Mouse (Mus musculus): ENCODE results near the gene Ccdc180. TPM values are rescaled to one million over a fixed set of nuclear protein-coding genes. Genes with fewer than 3 reads are reported as not detected.

Ccdc180 gene
- total RNA-seq, 1 experiment from 2014 or later, result not detected

DNA sequence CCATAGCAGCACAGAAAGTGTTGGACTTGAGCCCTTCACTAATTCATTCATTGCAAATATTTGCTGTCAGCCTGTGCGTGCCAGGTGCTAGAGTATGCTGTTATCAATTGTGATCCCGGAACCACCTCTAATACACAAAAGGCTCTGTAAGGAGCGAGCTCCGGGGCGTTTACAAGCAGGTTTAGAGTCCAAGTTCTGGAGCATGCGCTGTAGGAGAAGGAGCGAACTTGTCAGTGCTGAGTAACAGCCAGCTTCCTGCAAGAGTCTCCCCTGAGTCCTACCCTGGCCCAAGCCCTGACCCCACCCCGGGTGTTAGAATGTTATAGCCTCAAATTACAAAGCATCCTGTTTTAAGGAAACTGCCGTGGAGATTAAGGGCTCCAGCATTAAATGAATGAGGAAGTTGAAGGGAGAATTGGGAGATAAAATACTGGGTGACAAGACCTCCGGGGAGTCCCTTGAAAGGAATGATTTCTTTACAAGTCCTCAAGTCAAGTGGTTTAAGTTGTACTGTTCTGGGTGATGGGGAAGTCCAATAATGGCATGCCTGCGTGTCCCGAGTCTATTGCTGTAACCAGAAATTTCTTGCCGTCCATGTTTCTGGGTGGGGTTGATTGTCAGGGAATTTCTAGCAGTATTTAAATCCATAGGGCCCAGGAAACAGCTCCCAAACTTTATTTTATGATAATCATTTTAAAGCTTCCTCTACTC is 75.8 kb downstream of the Ccdc180 start:
- no peak for ATAC-seq (replicated peaks; ENCODE audit: insufficient number of reproducible peaks, low FRiP score, low TSS enrichment, poor library complexity, severe bottlenecking)

- ATAC-seq (replicated peaks; ENCODE audit: insufficient number of reproducible peaks, low FRiP score, low TSS enrichment, poor library complexity, severe bottlenecking), result no peak
Measured at GRCm38 (mm10) chr4:45966716-45967115, 76.6 kb downstream of the Ccdc180 start.

- ATAC-seq (replicated peaks; ENCODE audit: insufficient number of reproducible peaks, low FRiP score, low TSS enrichment, poor library complexity, severe bottlenecking), result no peak
Measured at GRCm38 (mm10) chr4:45967479-45968341, 77.6 kb downstream of the Ccdc180 start.

GRCm38 (mm10) chr4:45969051-45969450 is 78.9 kb downstream of the Ccdc180 start:
- ATAC-seq (replicated peaks; ENCODE audit: insufficient number of reproducible peaks, low FRiP score, low TSS enrichment, poor library complexity, severe bottlenecking), result no peak

DNA sequence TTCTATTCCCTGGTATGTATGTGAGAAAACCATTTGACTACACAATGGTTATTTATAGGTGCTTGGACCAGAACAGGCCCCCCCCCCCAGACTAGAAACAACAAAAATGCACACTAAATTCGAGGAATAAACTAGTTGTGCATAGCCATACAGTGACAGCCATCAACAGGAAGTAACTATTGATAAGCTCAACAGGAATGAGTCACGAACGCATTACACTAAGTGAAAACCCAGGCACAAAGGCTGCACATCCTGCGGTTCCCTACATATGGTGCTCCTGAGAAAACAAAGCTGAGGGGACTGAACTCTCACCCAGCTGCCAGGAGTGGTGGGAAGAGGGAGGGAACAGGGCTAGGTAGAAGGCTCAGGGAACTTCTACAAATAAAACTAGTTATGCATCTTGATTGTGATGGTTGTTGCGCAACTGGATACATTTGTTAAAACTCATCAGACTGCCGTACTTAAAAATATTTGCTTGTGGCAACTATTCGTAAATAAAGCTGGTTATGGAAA is 80.0 kb downstream of the Ccdc180 start:
- ATAC-seq (replicated peaks; ENCODE audit: insufficient number of reproducible peaks, low FRiP score, low TSS enrichment, poor library complexity, severe bottlenecking), result no peak

- peak; percentile 88 for ATAC-seq (replicated peaks; ENCODE audit: insufficient number of reproducible peaks, low FRiP score, low TSS enrichment, poor library complexity, severe bottlenecking)
Measured at GRCm38 (mm10) chr4:45971806-45972447, 81.8 kb downstream of the Ccdc180 start.

DNA sequence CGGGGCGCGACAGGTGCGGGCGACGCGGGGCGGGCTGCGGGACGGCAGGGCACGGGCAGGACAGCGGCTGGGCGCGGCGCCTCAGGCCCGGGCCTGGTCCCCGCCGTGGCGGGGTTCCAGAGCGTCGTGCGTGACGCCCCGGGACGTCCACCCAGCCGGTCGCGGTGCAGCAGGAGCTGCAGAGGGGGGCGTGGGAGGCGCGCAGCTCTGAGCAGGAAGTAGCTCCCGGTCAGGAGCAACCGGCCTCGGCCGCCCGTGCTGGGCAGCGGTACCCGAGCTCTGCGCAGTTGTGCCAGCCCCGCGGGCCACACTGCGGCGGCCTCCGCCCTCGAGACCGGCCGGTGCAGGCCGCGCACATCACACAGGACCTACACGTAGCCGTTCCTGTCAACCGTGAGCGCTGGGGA is 82.3 kb downstream of the Ccdc180 start:
- ATAC-seq (replicated peaks; ENCODE audit: insufficient number of reproducible peaks, low FRiP score, low TSS enrichment, poor library complexity, severe bottlenecking), result 0 out of 2 replicates have a peak, but pooled peaks have one; percentile 14

DNA sequence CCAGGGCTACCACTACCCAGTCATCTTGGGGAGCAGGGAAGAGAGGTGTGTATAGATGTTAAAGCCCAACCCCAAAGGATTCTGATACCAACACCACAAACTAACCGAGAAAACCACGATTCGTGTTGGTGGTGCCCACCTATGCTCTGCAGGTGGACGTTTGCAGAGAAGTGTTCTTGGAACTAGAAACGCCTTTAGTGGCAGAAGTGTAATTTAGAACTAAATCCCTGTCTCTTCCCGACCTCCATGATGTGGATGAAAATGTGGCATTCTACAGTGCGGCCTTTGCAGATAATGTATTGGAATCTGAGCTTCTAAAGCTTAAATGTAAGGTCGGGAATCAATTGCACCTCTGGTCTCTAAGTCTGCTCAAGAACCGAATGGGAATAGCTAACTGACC is 82.8 kb downstream of the Ccdc180 start:
- ATAC-seq (replicated peaks; ENCODE audit: insufficient number of reproducible peaks, low FRiP score, low TSS enrichment, poor library complexity, severe bottlenecking), result 0 out of 2 replicates have a peak, but pooled peaks have one; percentile 6

DNA sequence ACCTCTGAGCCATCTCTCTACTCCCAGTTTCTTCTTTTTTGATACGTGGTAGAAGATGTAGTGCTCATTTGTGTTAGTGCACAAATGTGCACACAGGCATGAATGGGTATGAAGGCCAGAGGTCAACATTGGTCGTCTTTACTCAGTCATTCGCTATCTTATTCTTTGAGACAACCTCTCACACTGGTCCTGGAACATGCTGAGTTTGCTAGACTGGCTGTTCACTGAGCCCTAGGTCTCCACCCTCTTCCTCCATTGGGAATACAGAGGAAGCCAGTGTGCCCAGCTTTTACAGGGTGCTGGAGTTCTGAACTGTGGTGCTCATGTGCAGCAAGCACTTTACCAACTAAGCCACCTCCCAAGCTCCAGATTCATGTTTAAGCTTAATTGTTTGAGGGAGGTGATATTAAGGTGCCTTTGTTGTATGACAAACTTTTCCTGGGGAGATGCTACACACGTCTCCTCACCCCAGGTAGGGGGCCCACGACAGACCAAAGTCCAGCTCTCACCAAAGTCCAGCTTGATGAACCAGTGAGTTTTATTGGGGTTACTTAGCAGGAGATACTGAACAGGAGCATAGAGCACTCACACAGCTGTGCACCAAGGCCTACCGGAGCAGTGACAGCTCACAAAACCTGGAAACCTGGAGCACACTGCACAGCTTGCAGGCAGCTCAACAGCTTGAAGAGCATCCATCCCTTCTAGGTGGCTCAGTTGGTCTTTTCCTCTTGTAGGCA is 87.0 kb downstream of the Ccdc180 start:
- ATAC-seq (replicated peaks; ENCODE audit: insufficient number of reproducible peaks, low FRiP score, low TSS enrichment, poor library complexity, severe bottlenecking), result no peak

GRCm38 (mm10) chr4:45979916-45980315 is 89.8 kb downstream of the Ccdc180 start:
- no peak for ATAC-seq (replicated peaks; ENCODE audit: insufficient number of reproducible peaks, low FRiP score, low TSS enrichment, poor library complexity, severe bottlenecking)

GRCm38 (mm10) chr4:45981054-45981453 is 91.0 kb downstream of the Ccdc180 start:
- ATAC-seq (replicated peaks; ENCODE audit: insufficient number of reproducible peaks, low FRiP score, low TSS enrichment, poor library complexity, severe bottlenecking), result peak; percentile 87

DNA sequence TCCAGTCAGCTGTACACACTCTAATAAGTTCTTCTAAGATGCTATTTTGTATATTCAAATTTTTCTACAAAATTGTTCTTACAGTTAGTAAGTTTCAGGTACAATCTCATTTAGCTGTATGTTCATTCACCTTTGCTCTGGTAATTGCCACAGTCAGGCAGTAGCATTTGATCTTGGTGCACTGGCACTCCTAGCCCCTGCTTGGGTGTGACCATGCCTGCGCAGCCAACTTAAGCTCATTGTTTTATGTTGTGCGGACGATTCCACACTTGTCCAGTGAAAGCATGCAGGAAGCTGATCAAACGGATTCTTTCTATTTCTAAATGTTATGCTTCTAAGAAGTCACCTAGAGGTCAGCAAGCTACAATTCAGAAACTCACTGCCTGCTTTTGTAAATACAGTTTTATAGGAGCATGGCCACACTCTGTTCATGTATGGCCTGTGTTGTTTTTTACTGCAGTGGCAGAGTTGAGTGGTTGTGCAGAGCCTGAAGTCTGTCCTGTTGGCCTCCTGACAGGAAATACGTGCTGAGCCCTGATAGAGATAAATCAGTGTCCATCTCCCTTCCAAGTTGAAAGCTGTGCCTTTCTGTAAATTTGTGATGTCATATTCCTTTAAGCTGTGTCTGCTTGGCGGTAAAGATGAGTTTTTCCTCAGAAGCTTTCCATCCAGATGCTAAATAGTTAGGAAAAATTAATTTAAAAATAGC is 100.5 kb downstream of the Ccdc180 start:
- no peak for ATAC-seq (replicated peaks; ENCODE audit: insufficient number of reproducible peaks, low FRiP score, low TSS enrichment, poor library complexity, severe bottlenecking)

- no peak for ATAC-seq (replicated peaks; ENCODE audit: insufficient number of reproducible peaks, low FRiP score, low TSS enrichment, poor library complexity, severe bottlenecking)
Measured at GRCm38 (mm10) chr4:45998536-45998935, 108.4 kb downstream of the Ccdc180 start.

Other genes with a start within 250 kb of the Ccdc180 start
- 5.1 to 16.0 TPM (median 5.4 TPM) in 3 replicates for gene Aldh1b1, start 91.3 kb upstream of the Ccdc180 start, total RNA-seq (2017)
- gene Igfbpl1, start 63.4 kb upstream of the Ccdc180 start, total RNA-seq (2017), result not detected in 3 replicates
- gene Stra6l, start 41.6 kb upstream of the Ccdc180 start, total RNA-seq (2017), result 0.39 to 0.75 TPM (median 0.57 TPM) in 3 replicates
- gene Tdrd7, start 75.0 kb downstream of the Ccdc180 start, total RNA-seq (2017), result 34.6 to 58.1 TPM (median 48.0 TPM) in 3 replicates
- gene Tmod1, start 148.6 kb downstream of the Ccdc180 start, total RNA-seq (2017), result 0.39 to 2.5 TPM (median 1.6 TPM) in 3 replicates
- gene Ncbp1, start 248.3 kb downstream of the Ccdc180 start, total RNA-seq (2017), result 39.7 to 57.5 TPM (median 45.6 TPM) in 3 replicates
- gene Tstd2, start 248.4 kb downstream of the Ccdc180 start, total RNA-seq (2017), result 21.9 to 27.7 TPM (median 27.7 TPM) in 3 replicates

All from monocyte, adult 5-6 weeks (primary cell).